Mouse (Mus musculus) olfactory bulb, adult 2 months (tissue): ENCODE data around the gene Rpl31.

ENCODE experiments used
- CTCF ChIP-seq: fragments of 200-500 bp; IDR thresholded peaks from 2 replicates; pipeline ENCODE4 v1.5.1; 2012; ENCODE audit warnings: low read depth, mild to moderate bottlenecking, low read length, moderate library complexity; ENCODE audit not compliant: insufficient read depth
- POLR2A ChIP-seq: fragments of 200-500 bp; IDR thresholded peaks from 2 replicates; pipeline ENCODE4 v1.6.1; 2012; ENCODE audit warnings: mild to moderate bottlenecking, low read depth, low read length, moderate library complexity; ENCODE audit not compliant: insufficient read depth

- TF ChIP-seq CTCF (no peak), POLR2A (no peak)
These were observed 49.7 kb upstream of the Rpl31 start for GRCm38 (mm10) chr1:39317935-39318334.
